Mouse (Mus musculus) cerebellum, adult (tissue): ENCODE measurements around the gene Strn.
A peak's percentile ranks its signal among the peaks of the same experiment; 100 is the strongest.

Experiments
- ATAC-seq: cut with Nextera tagmentation; 2 replicates; pipeline ENCODE4 v1.9.2; 2017; ENCODE audit warnings: mild to moderate bottlenecking, moderate library complexity, mixed read lengths; ENCODE audit not compliant: insufficient number of reproducible peaks, low FRiP score, low TSS enrichment

Strn gene

GRCm38 (mm10) chr17:78620740-78621139 lies 116.3 kb downstream of the Strn start:
- no peak for ATAC-seq

GRCm38 (mm10) chr17:78619981-78620380 lies 117.0 kb downstream of the Strn start:
- ATAC-seq: no peak

- ATAC-seq: no peak
Measured at GRCm38 (mm10) chr17:78618164-78618693, 118.8 kb downstream of the Strn start.

- no peak for ATAC-seq
Measured at GRCm38 (mm10) chr17:78615096-78615495, 121.9 kb downstream of the Strn start.

- no peak for ATAC-seq
Measured at GRCm38 (mm10) chr17:78614481-78614880, 122.5 kb downstream of the Strn start.

GRCm38 (mm10) chr17:78611117-78611516 lies 125.9 kb downstream of the Strn start:
- ATAC-seq: no peak

GRCm38 (mm10) chr17:78609191-78609855 lies 127.7 kb downstream of the Strn start:
- no peak for ATAC-seq

- ATAC-seq: no peak
Measured at GRCm38 (mm10) chr17:78608716-78609115, 128.3 kb downstream of the Strn start.

- no peak for ATAC-seq
Measured at GRCm38 (mm10) chr17:78608135-78608670, 128.8 kb downstream of the Strn start.

GRCm38 (mm10) chr17:78604431-78604830 lies 132.6 kb downstream of the Strn start:
- ATAC-seq: no peak

- ATAC-seq: peak; percentile 75
Measured at GRCm38 (mm10) chr17:78603872-78604271, 133.1 kb downstream of the Strn start.

GRCm38 (mm10) chr17:78602316-78602715 lies 134.7 kb downstream of the Strn start:
- no peak for ATAC-seq

GRCm38 (mm10) chr17:78601601-78602000 lies 135.4 kb downstream of the Strn start:
- no peak for ATAC-seq

- ATAC-seq: no peak
Measured at GRCm38 (mm10) chr17:78601042-78601441, 136.0 kb downstream of the Strn start.
